Mouse (Mus musculus) myocyte (in vitro differentiated cells): ENCODE results near the gene Nanos2. TPM values are rescaled to one million over a fixed set of nuclear protein-coding genes. Genes with fewer than 3 reads are reported as not detected.

Source experiments
- H3K27me3 ChIP-seq: one replicate; pipeline ENCODE4 v1.6.1; 2011; ENCODE audit not compliant: control insufficient read depth, insufficient read depth, insufficient read length
- H3K36me3 ChIP-seq: one replicate; pipeline ENCODE4 v1.6.1; 2011; ENCODE audit not compliant: control insufficient read depth, insufficient read depth
- H3K4me2 ChIP-seq: one replicate; pipeline ENCODE4 v1.6.1; 2011; ENCODE audit warnings: low read depth, control low read depth
- H3K4me3 ChIP-seq: one replicate; pipeline ENCODE4 v1.5.1; 2011; ENCODE audit warnings: mild to moderate bottlenecking, control low read depth, moderate library complexity
- H3K79me2 ChIP-seq: one replicate; pipeline ENCODE4 v1.6.1; 2011; ENCODE audit not compliant: control insufficient read depth, insufficient read depth
- H3ac ChIP-seq: one replicate; pipeline ENCODE4 v1.6.1; 2011; ENCODE audit not compliant: control insufficient read depth, insufficient read length
- CEBPB ChIP-seq: IDR thresholded peaks from 2 replicates; pipeline ENCODE4 v1.6.1; 2011; ENCODE audit warnings: mild to moderate bottlenecking, moderate library complexity; ENCODE audit not compliant: poor library complexity, insufficient read depth, severe bottlenecking
- E2F4 ChIP-seq: IDR thresholded peaks from one replicate; pipeline ENCODE4 v1.6.1; 2011; ENCODE audit warnings: mild to moderate bottlenecking, control low read depth, moderate library complexity; ENCODE audit not compliant: insufficient read depth
- MAX ChIP-seq: IDR thresholded peaks from one replicate; pipeline ENCODE4 v1.6.1; 2011; ENCODE audit warnings: low read depth, mild to moderate bottlenecking, control low read depth
- MYOD1 ChIP-seq, 3 experiments: IDR thresholded peaks; one replicate each; pipeline ENCODE4 v1.6.1; 2011; ENCODE audit warnings: control low read depth in 2 of 3, low read depth in 2 of 3, mild to moderate bottlenecking in 2 of 3, moderate library complexity in 1 of 3; ENCODE audit not compliant: insufficient read length in 2 of 3, control insufficient read depth in 1 of 3
- MYOG ChIP-seq, 3 experiments: IDR thresholded peaks; one replicate each; pipeline ENCODE4 v1.6.1; 2011; ENCODE audit warnings: control low read depth in 2 of 3, low read depth in 2 of 3, mild to moderate bottlenecking in 2 of 3; ENCODE audit not compliant: insufficient read length in 2 of 3, control insufficient read depth in 1 of 3, insufficient read depth in 1 of 3
- POLR2A ChIP-seq: IDR thresholded peaks from one replicate; pipeline ENCODE4 v1.6.1; 2011; ENCODE audit warnings: low read depth, mild to moderate bottlenecking, control low read depth, moderate library complexity; ENCODE audit not compliant: insufficient read length
- POLR2AphosphoS2 ChIP-seq: IDR thresholded peaks from one replicate; pipeline ENCODE4 v1.6.1; 2011; ENCODE audit warnings: low read depth, control low read depth; ENCODE audit not compliant: insufficient read length
- REST ChIP-seq: IDR thresholded peaks from one replicate; pipeline ENCODE4 v1.6.1; 2011; ENCODE audit warnings: mild to moderate bottlenecking, control low read depth, moderate library complexity; ENCODE audit not compliant: insufficient read depth, insufficient read length
- SRF ChIP-seq: IDR thresholded peaks from one replicate; pipeline ENCODE4 v1.6.1; 2011; ENCODE audit warnings: low read depth; ENCODE audit not compliant: control insufficient read depth, insufficient read length
- TCF12 ChIP-seq: IDR thresholded peaks from one replicate; pipeline ENCODE4 v1.6.1; 2011; ENCODE audit warnings: mild to moderate bottlenecking, control low read depth; ENCODE audit not compliant: poor library complexity, insufficient read depth, severe bottlenecking
- TCF3 ChIP-seq: IDR thresholded peaks from one replicate; pipeline ENCODE4 v1.6.1; 2011; ENCODE audit warnings: low read depth, control low read depth; ENCODE audit not compliant: insufficient read length
- USF1 ChIP-seq: IDR thresholded peaks from one replicate; pipeline ENCODE4 v1.6.1; 2011; ENCODE audit warnings: low read depth, mild to moderate bottlenecking, control low read depth, moderate library complexity
- polyA plus RNA-seq: library from polyadenylated mRNA; unstranded; fragments of >200 nt; fragmentation: generic; extraction: Trizol; gene quantifications from one replicate; pipeline ENCODE4 v1.2.1, GENCODE M21; 2012; ENCODE audit warnings: missing spikeins

Nanos2 gene
- polyA plus RNA-seq, 1 experiment = not detected

DNA sequence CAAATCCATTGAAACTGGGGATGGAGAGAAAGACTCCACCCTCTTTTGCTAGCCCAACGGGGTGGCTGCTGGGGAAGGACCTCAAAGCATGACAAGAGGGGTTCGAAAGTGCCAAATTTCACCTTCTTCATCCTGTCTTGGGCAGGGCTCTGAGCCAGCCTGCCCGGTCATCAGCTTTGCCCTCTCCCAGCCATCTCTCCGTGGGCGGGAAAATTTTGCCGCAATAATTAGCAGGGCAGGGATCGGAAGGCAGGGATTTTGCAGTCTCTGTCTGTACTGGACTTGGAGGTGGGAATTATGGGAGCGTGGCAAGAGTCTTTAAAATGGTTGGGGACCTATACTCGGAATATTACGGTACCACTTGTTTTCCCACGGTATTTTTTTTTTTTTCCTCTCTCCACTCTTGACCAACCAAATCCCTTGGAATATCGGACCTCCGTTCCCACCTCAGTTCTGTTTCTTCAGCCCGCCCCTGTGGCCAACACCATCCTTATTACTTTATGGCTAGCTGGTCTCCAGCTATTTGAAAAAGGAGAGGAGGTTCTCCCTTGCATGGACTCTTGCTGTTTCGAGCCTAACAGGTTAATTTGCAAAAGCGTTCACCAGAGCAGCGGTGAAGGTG is 24.9 kb upstream of the Nanos2 start:
- H3K4me2 ChIP-seq = peak overlapping the region; percentile 30
- no peaks in the 10 kb centered on the region for H3K36me3 ChIP-seq
- H3ac ChIP-seq = no peak overlapping the region
- no peak for TF ChIP-seq SRF
- TF ChIP-seq USF1 = no peak
- no peak for TF ChIP-seq REST
- no peak for TF ChIP-seq POLR2AphosphoS2
- TF ChIP-seq MYOD1 (IDR thresholded peaks at IDR 0.05; ENCODE audit: control insufficient read depth in 1 of 3, insufficient read length in 2 of 3, low read depth in 2 of 3) = no peak
- no peak for TF ChIP-seq TCF12
- TF ChIP-seq E2F4 = no peak
- no peak for TF ChIP-seq POLR2A
- no peak for TF ChIP-seq TCF3
- TF ChIP-seq MYOG (IDR thresholded peaks at IDR 0.05; ENCODE audit: control insufficient read depth in 1 of 3, insufficient read depth in 1 of 3, insufficient read length in 2 of 3, low read depth in 2 of 3) = no peak
- TF ChIP-seq MAX = no peak
- TF ChIP-seq CEBPB = no peak
- peaks cover 24% of the 10 kb centered on the region for H3K27me3 ChIP-seq
- no peaks in the 10 kb centered on the region for H3K79me2 ChIP-seq
- no peak overlapping the region for H3K4me3 ChIP-seq

- Histone ChIP-seq H3K27me3 (peaks cover 24% of the 10 kb centered on the region), H3ac (no peak overlapping the region), H3K36me3 (no peaks in the 10 kb centered on the region), H3K4me3 (no peak overlapping the region), H3K79me2 (no peaks in the 10 kb centered on the region), H3K4me2 (peak overlapping the region; percentile 30)
- no peak for TF ChIP-seq CEBPB
- no peak for TF ChIP-seq USF1
Measured at GRCm38 (mm10) chr7:18962795-18963194, 24.4 kb upstream of the Nanos2 start.

DNA sequence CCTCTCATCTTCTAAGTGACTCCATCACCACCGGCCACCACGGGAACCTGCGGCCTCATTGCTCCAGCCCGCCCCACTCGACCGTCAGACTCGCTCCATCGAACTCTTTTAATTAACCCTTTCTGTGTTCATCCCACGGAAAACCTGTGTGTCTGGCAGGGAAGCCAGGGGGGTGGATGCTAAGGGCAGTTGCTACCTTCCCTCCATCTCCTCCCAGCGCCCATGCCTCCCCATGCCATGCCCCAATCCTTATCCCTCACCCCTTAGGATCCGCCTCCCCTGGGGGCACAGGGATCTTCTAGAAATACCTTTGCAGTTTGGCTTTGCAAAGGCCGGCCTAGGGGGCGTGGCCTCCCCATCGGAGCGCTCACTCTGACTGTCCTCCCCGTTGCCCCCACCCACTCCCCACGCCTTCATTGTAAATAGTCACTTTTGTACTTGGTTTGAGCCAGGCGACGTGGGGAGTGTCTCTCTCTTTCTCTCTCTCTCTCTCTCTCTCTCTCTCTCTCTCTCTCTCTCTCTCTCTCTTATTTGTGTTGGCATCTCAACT is 23.8 kb upstream of the Nanos2 start:
- H3K36me3 ChIP-seq = no peaks in the 10 kb centered on the region
- H3K79me2 ChIP-seq = no peaks in the 10 kb centered on the region
- H3ac ChIP-seq = no peak overlapping the region
- no peak overlapping the region for H3K4me2 ChIP-seq
- no peak overlapping the region for H3K4me3 ChIP-seq
- peaks cover 26% of the 10 kb centered on the region for H3K27me3 ChIP-seq
- TF ChIP-seq MAX = no peak
- TF ChIP-seq CEBPB = no peak

- no peak overlapping the region for H3K4me3 ChIP-seq
- TF ChIP-seq TCF3 (no peak), E2F4 (no peak), SRF (no peak), MAX (no peak), POLR2A (no peak)
- peaks cover 36% of the 10 kb centered on the region for H3K27me3 ChIP-seq
- H3ac ChIP-seq = no peak overlapping the region
- no peaks in the 10 kb centered on the region for H3K79me2 ChIP-seq
- no peak overlapping the region for H3K4me2 ChIP-seq
- H3K36me3 ChIP-seq = no peaks in the 10 kb centered on the region
Measured at GRCm38 (mm10) chr7:18965312-18965711, 21.9 kb upstream of the Nanos2 start.

DNA sequence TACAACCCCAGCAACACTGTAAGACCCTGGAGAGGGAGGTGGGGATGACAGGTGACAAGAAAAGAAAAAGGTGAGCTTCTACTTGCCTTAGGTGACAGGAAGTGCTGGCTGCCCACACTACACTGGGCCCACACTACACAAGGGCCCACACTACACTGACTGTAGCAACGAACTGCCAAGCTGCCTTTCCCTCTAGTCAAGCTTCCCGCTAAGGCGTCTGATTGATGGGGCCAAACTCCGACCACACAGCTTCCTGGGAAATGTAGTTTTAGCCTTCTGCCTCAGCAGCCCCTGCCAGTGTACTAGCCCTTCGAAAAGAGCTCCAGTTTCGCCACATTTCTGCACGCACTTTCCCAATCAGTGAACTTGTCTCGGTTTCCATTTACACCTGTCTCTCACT is 19.6 kb upstream of the Nanos2 start:
- Histone ChIP-seq H3K4me2 (no peak overlapping the region), H3K4me3 (no peak overlapping the region), H3K27me3 (peaks cover 31% of the 10 kb centered on the region), H3ac (no peak overlapping the region), H3K36me3 (no peaks in the 10 kb centered on the region), H3K79me2 (no peaks in the 10 kb centered on the region)
- TF ChIP-seq E2F4 (no peak), SRF (no peak), TCF3 (no peak), MAX (no peak), REST (no peak), POLR2A (no peak), MYOD1 (IDR thresholded peaks at IDR 0.05; ENCODE audit: control insufficient read depth in 1 of 3, insufficient read length in 2 of 3, low read depth in 2 of 3) (peak in 1 of 3 experiments; percentile 5), USF1 (no peak), TCF12 (no peak)
